Mouse (Mus musculus) cerebellum, adult 8-10 months (tissue): ENCODE results near the gene Eid3.

Experiments used
- DNase-seq: peaks from one replicate; pipeline ENCODE4 v3.0.0; 2022

Eid3 gene

DNA sequence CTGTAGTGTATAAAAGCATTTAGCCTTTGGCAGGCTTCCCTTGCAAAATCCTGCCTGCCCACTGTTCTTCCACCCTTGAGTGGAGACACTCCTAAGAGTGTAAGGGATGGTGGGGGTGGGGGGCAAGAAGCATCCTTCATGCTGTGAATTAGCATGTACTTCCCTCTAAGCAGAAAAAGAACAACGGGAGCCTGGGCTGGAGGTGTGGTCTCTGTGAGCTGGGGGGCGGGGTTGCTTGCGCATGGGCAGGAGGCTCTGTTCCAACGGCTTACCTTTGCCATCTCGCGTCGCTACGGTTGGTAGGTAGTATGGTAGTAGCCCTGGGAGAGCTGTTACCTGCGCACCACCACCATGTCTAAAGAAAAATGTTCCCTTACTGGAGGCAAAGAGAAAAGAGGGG is at the start of gene Eid3:
TSS of gene Eid3 (plus strand) at position 271 of the 400 bp plus-strand sequence.
- DNase-seq: no peak

DNA sequence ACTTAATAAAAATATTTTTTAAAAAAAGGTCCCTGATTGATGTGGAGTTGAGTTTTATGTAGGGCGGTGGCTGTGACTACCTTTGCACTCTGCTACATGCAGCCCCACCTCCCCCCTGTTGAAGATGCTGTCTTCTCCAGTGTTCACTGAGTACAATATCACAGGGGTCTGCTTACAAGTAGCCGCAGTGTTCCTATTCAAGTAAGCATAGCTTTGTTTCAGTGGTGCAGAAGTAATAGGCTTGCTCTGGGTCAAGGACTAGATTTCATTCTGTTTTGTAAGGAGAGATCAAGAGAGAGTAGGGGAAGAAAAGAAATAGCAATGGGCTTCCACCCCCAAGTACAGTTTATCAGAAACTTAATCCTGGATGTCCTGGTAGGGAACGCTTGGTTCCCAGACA is 48.9 kb upstream of the Eid3 start:
- no peak for DNase-seq

DNA sequence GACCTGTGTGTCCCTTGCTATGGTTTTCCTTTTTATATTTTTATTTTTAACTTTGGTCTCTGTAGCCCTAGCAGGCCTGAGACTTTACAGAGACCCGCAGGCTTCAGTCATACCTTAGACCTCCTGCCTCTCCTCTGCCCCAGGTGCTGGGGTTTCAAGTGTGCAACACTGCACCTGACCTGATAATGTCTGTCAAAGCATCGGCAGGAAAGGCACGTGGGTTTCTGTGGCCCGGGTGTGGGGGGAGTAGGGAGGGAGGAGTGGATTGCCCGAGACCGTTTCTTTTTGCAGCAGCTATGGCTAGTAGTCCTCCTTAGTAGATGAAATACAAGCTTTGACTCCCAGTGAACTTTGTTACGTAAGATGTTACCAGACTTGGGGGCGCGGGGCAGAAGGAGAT is 48.5 kb upstream of the Eid3 start:
- no peak for DNase-seq

DNA sequence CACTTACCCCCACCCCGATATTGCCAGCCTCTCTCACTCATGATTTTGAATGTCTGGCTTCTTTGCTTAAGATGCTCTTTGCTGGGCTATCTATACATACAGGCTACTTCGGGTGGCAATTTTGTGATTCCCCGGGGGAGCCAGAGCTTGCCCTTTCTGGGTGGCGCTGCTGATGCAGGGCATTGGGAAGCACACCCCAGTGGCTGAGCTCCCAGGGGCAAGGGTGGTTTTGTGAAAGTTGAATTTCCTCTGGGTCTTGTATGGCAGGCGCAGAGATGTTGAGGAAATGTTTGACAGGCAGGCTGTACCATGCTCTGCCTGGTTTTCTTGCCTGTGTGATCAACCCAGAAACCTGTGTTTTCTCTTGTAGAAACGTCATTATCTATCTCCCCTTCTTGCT is 47.8 kb upstream of the Eid3 start:
- no peak for DNase-seq

DNA sequence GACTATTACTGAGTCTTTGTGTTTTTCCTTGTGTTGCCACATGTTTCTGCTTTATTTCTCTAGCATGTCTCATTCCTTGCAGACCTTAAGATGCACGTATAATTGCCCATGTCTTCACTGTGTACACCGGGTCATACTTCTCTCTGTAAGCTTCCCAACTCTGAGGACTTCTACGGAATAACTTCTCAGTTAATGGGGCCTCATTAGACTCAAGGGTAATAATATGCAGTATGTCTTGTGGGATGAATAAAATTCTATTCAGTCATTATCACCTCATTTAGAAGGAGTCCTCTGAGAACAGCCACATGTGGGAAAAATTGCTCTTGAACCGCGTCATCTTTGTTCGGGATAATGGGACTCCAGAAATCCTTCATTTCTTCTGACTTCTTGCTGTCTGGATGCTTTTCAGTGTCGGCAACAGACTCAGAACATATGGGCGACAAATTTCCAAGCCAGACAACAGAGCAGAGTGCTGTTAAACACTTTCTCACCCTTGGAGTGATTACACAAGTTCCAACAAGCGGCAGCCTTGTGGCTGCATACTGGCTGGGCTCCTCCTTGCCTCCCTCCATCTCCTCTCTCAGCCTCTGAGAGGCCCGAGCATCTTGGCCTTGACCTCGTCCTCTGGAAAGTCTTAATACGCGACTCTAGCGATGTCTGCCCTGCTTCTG is 43.2 kb upstream of the Eid3 start:
- no peak for DNase-seq

DNA sequence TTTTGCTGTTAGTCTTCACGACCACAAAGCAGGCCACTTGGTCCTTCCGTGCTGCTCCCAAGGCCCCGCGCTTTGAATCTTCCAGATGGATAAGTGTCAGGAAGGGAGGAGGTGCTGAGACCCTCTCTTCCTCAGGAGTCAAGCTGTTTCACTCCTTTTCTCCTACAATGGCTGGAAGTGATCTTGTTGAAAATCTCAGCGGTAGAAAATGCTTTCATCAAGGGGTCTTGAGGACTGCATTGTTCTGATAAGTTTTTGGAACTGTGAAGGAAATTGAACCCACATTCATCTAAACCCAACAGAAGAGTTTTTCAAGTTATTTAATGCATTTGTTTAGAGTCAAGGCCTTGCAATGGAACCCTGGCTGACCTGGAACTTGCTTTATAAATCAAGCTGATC is 42.6 kb upstream of the Eid3 start:
- DNase-seq: no peak

DNA sequence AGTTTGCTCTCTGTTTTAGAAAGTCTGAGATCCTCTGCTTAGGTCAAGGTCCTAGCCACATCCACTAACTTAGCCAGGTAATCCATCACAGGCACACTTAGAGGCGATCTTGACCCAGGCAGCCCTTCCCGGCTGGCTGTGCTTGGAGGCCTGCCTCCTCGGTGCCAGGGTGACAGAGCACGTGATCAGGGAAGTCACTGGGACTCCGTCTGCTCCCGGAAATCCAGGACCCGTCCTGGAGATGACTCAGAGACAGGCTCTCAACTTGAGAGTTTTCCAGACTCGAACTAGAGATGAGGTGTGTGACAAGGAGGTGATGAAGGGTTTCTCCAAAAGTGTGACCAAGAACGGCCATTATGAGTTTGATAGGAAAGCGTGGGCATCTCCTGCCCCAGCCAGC is 41.9 kb upstream of the Eid3 start:
- DNase-seq: no peak

DNA sequence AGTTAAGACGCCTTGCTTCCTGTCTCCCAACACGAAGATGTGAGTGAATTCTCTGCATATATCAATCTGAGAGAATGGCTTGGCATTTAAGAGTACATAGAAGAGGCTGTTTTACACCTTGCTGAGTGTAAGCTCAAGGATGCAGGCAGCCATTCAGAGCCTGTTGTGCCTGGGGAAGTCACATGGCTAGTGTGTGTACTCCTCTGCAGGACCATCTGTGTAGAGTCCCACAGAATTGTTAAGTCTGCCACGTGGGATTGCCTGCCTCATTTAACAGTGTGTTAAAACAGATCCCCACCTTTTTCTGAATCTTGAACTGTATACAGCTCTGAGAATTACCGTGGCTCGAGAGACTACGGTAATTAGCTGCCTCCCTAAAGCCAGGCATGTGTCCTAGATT is 39.9 kb upstream of the Eid3 start:
- DNase-seq: no peak

DNA sequence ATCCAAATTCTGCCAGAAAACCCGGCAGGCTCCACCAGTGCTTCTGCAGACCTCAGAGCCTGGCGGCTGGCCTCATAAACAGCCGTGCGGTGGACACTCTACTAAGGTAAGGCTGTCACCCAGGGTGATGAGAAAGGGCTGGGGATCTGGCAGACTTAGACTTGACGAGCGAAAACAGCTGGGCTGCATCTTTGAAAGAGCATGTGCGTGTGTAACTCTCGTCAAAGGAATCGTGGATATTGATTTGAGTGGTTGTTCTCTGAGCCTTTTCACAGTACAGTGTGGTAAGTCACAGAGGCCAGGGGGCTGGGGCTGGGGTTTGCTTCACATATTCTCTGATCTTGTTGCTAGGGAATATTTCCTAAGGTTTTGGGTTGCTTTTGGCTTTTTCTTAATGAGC is 32.5 kb upstream of the Eid3 start, which contains the start of gene Txnrd1:
TSS of gene Txnrd1 (plus strand) at position 26 of the 400 bp plus-strand sequence.
- DNase-seq: no peak

DNA sequence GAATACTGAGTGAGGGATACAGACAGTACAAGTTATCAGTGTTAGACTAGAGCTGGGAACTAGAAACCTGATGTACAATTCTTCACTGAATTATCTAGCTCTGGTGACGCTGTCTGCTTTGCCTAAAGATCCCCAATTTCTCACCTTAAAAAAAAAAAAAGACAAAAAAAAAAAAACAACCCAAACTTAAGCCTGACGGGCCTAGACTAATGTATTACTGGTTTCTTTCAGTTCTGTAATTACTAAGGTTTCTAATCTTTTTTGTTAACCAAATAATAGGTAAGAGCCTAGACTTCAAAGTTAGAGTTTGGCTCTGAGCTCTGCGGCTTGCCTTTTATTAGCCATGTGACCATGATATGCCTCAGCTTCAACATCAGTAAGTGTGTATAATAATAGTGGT is 30.5 kb upstream of the Eid3 start:
- no peak for DNase-seq

DNA sequence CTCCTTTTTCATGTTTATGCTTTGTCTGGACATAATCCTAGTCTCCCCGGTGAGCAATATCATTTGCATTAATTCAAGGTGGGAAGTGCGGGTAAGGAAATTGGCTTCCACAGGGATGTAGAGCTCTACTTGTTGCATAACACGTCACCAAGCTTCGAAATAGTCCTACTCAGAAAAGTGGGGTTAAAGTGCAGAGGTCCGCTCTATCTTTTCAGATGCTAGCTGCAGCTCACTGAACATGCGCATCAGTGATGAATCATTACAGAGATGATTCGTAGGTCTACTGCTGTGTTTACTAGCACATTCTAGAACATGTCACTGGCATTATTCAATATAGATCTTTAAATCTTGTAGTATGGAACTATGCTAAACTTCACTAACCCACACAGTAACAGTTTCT is 28.0 kb upstream of the Eid3 start:
- no peak for DNase-seq

DNA sequence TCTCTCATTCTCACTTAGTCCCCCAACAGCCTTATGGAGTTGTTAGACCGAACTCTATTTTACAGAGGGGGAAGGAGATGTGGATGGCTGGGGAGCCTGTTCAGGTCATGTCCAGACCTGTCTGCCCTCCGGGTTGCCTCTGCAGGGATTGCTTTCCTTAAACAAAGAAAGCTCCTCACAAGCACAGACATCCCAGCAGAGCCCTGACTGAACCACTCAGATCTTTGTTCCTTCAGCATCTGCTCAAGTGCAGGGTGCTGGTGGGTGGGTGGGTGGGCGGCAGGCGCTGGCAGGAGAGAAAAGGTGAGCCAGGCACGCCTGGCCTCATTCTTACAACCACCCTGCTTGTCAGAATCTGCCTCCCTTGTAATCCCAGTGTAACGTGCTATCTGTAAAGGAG is 22.3 kb upstream of the Eid3 start:
- DNase-seq: no peak

DNA sequence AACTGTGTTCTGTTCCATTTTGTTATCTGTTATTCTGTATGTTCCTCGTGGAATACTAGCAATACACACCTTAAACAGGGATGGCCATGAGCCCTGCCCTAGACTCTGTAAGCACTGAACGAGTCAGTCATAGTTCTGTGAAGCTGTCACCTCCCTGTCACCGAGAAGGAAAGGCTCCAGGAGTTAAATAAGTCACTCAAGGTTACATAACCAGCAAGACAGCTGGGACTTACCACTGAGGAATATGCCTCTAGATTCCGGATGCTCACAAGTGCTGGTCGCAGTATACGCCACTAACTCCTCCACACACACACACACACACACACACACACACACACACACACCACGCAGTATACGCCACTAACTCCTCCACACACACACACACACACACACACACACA is 21.7 kb upstream of the Eid3 start:
- no peak for DNase-seq

DNA sequence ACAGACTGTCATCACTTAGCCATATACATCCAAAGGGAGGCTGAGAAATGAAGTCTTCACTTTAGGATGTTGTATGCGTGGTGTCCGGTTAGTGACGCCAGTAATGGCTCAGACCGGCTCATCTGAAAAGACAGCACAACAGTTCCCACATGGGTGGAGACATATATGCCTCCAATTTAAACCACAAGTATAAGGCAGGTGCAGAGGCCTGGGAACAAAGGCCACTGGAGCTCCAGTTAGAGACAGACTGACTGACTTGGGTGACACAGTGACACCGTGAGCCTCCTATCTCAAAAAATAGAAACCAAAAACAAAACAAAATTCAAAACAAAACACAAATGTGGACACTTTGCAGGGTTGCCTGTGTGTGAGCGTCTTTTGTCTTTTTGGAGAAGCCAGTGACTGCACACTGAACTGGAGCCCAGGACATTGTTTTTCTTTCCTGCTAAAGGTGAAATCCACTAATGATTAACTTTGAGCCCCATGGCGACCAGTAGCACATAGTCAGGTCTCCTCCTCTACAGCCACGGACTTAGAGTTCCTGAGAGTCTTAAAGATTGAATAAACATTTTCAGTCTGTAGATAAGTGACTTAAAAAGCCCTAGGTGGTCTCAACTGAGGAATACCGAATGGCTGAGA is 18.5 kb upstream of the Eid3 start:
- no peak for DNase-seq

DNA sequence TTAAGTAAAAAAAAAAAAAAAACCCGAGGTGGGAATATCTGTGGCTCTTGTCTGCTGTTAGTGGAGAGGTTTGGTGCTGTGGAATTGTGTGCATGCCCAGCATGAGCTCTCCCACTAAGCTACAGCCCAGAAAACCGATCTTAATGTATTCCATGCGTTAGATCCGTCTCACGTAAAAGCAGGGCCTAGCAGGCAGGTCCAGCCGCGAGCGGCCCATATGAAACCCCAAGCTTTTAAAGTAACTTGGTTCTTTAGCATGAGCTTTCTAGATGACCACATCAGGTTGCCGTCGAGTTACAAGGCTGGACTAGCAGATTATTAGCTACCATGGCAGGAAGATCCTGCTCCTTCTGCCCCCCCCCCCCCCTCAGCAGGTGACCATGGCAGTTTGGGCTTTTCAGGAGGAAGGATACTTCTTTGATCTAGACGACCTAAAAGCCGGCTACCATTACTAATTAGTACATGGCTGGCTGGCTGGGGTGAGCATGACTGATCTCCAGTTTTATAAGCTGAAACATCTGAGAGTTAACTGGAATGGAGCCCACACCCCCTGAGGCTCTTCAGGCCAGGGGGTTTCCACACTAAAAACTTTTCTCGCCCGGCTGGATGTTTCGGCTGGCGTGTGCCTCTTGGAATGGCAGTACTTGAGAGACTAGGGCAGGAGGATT is 16.6 kb upstream of the Eid3 start:
- no peak for DNase-seq

DNA sequence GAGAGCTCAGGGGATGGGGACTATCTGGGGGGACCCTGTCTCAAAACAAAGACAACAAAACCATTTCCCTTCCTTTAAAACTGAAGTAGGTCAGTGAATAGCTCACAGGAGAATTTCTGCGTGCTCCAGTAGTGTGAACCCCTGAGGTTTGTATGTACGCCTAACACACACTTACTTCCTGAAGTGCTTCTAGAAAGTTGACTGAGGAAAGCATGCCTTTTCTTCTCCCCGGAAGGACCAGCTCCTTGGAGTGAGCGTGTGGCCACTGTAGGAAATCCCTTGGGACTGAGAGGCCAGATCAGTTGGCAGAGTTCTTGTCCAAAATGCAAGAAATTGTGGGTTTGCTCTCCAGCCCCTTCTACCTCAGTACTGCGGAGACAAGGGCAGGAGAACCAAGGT is 16.1 kb upstream of the Eid3 start:
- DNase-seq: no peak

DNA sequence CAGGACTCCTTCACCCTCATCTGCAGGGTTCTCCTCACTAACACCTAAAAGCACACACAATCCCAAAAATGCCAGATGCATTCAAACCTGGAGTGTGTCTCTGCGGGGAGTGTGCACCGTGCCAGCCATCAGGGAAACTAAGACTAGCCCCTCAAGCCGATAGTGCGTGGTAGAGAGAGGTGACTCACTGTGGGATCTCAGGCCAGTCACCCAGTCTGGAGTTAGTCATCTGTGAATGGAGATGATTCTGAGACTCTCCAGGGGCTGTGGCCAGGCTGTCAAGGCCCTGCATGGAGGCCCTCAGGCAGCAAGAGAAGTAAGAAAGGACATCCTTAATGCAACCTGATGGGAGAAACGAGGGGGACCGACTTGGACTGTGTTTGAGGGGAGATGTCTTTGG is 14.7 kb upstream of the Eid3 start:
- no peak for DNase-seq

DNA sequence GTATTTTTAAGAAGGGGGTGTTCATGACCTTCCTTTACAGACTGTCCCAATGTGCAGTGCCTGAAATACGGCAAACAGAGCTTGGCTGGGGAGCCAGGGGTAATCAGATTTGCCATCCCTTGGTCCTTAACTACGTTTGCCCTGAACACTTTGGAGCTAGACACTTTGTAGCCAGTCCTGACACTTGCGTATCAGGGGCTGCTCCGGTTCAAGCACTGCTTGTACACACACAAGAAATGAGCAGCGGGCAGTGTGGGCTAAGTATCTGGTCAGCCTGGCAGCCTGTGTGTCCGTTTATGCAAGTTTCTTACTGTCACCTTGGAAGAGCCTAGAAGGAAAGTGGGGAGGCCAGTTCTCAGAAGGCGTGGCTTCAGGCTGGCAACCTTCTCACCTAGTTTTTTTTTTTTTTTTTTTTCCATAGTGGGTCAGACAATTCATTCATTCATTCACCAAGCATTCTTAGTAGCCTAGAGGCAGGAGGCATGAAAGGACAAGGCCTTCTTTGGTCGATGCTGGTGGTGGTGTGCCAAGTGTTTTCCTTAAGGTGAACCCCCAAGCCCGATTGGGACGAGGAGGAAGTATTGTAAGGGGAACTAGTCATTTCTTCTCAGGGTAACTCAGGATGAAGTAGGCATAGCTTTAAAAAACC is 8.3 kb upstream of the Eid3 start:
- DNase-seq: peak; percentile 28

DNA sequence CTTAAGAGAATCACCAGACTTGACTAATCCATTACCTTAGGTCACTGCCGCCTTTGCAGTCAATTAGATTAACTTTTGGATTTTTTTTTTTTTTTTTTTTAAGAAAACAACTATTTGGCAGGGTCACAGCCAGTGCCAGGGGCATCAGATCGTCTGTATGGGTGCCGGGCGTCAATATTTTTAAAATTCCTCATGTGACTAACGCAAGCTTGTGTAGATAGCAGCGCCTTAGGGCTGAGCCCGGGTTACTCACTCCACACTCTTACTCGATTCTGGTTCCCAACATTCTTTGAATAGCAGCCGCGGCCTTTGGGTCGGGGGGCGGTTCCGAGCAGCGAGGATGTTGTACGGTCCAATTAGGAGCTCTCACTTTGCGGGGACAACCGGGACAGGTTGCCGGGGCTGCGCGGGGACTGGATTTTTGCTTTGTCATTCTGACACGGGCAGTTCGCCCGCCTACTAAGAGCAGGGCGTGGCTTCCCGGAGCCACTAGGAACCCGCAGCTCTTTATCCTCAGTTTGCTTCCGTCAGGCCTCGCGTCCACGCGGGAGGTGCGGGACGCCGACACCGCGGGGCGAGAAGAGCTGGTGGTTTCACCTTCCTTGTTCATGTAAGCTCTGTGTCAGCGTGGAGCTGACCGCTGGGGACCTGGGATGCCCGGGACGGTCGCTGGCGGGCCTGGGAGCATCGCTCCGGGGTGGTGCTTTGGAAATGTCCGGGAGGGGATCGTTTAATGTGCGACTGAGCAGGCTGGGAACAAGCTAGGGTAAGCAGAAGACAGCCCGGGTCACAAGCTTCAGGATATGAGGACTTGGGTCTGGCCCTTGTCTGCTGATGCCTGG is 7.5 kb upstream of the Eid3 start:
- peak; percentile 93 for DNase-seq

DNA sequence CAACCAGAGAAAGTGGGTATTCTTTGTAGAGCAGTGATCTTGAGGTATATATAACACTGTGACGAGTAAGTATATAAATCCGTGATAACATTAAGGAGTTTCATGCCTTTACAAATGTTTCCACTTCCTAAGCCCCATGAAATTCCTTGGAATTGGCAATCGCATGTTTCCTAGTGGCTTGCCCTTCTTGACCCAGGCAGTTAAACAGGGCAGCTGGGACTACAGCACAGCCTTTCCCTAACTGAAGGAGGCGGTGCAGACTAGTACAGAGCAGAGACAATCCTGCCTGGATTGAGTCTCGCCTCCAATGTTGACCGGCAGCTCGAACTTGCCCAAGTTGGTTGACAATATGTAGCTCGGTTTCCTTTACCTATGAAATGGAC is 6.9 kb upstream of the Eid3 start:
- peak; percentile 39 for DNase-seq

DNA sequence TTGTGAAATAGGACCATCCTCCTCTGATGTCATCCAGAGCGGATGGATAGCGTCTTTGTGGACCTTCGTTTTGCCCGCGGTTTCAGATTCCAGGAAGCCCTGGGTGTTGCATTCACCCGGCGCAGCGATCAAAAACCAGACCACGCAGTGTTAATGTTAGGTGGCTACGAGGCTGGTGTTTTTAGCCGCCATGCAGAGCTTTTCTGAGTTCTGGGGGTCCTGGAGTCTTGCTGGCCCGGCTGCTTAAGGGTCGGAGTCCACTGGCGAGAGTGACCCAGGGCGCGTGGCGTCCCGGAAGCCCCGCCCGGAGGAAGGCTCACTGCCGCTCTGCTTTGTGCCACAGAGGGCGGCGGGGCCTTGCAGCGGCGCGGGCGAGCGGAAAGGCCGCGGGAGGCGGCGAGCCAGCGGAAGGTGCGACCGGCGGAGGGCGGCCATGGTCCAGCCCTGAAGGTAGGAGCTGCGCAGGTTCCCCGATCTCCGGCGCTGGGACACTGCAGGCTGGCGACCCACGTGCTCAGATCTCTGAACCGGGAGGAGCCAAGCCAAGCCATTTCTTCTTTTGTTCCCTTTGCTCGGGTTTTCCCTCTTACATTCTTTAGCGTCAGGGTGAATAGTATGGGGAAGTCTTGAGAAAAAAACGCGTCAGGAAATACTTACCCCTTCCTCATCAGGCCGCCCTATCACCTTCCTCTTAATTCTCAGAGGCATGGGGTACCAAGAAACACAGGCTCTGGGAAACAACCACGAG is 6.1 kb upstream of the Eid3 start:
- peak; percentile 73 for DNase-seq

DNA sequence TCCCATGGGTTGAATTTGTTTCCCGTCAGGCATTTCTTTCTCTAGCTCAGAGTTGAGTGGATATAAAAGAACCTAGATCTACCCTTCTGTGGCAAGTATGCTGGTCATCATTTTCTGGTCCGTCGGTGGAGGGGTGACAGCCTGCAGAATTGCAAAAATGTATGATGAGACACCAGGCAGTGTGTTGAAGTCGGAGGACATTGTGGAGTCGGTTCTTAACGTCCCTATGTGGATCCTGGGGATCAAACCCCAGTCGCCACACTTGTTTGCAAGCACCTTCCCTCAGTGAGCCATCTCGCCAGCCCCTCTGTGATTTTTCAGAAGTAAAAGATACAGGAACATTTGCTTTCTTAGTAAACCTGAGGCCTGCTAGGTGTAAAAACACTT is 5.5 kb upstream of the Eid3 start:
- DNase-seq: no peak
